Mouse (Mus musculus) stomach, postnatal 0 days (tissue): Measurements from ENCODE around the gene Omp.

ENCODE experiments used
- CTCF ChIP-seq: IDR thresholded peaks from 2 replicates; pipeline ENCODE4 v1.5.1; 2016; ENCODE audit warnings: antibody characterized with exemption, low read depth, mild to moderate bottlenecking, moderate library complexity
- EP300 ChIP-seq: optimal IDR thresholded peaks from 2 replicates; pipeline ENCODE3; 2016; ENCODE audit warnings: antibody characterized with exemption

- TF ChIP-seq CTCF (no peak), EP300 (no peak)
These were observed 43.4 kb upstream of the Omp start for GRCm38 (mm10) chr7:98188680-98189079.
